Mouse (Mus musculus): ENCODE measurements around the gene Hpd.

The Hpd gene

DNA sequence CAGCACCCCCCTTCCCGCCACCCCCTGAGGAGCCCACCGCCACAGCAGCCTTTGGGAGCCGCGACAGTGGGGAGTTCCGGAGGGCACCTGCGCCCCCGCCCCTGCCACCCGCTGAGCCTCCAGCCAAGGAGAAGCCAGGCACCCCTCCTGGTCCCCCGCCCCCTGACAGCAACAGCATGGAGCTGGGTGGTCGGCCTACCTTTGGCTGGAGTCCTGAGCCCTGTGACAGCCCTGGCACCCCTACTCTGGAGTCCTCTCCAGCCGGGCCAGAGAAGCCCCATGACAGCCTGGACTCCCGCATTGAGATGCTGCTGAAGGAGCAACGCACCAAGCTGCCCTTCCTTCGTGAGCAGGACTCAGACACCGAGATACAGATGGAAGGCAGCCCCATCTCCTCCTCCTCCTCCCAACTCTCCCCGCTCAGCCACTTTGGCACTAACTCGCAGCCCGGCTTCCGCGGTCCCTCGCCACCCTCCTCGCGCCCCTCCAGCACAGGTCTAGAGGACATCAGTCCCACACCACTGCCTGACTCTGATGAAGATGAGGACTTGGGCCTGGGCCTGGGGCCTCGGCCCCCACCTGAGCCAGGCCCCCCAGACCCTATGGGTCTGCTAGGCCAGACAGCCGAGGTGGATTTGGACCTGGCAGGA is 34.3 kb downstream of the Hpd start:
- peak in 1 of 2 experiments; percentile 24 for DNase-seq (ENCODE audit: low spot score in 2 of 2)

DNA sequence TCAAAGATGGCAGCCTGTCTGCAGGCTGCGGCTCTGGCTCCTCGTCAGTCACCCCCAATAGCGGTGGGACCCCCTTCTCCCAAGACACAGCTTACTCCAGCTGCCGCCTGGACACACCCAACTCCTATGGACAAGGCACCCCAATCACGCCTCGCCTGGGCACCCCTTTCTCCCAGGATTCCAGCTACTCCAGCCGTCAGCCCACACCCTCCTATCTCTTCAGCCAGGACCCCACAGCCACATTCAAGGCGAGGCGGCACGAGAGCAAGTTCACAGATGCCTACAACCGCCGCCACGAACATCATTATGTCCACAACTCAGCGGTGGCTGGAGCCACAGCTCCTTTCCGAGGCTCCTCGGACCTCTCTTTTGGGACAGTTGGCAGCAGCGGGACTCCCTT is 35.0 kb downstream of the Hpd start:
- DNase-seq (ENCODE audit: low spot score in 2 of 2): peak in 1 of 2 experiments; percentile 20

DNA sequence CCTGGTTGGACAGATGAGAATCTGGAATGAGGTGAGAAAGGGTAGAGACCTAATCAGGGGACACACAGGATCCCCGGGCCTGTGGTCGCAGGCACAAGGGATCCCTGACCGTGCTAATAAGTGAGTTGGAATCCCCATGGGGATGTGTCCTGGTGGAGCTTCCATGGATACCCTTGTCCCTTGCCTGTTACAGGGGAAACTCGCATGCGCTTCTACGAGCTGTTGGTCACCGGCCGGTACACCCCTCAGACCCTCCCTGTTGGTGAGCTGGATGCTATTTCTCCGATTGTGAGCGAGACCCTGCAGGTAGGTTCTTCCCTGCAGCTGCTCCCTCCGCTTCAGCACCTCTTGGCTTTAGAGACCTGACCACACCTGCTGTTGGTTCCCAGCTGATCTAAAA is 36.2 kb downstream of the Hpd start:
- DNase-seq (ENCODE audit: low spot score in 2 of 2): no peak

DNA sequence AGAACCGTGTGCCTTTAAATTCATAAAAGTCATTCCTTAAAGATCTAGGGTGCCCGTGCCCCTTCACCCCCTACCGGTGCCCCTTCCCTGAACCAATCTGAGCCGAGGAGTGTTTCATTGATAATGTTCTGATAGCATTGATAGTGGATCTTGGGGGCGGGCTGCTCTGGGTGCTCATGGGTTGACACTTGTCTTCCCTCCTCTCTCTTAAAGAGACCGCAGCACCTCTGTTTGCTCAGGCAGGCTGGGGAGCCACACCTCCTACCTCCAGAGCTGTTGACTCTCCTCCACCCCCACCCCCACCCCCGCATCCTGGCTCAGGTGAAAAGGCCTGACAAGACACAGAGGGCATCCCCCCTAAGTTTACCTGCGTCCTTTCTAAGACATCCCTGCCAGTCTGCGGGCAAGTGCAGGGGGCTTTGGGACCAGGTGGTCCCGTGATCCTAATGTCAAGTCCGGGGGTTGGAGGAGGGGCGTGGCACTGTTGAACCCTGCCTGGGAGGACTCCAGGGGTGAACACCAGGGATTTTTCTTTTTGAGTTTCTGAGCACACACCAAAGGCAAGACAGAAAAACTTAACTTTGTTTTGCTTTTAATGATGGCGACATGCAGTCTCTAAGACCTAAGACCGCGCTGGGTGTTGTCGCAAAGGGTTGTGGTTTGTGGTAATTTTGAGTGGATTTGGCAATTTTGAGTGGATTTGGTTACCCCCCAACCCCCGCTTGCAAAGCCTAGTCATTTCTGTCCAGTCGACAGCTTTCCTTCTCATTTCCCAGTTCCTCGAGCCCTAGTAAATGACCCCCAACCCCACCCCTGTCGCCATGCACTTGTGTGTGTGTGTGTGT is 37.6 kb downstream of the Hpd start:
- peak in 1 of 2 experiments; percentile 29 for DNase-seq (ENCODE audit: low spot score in 2 of 2)

DNA sequence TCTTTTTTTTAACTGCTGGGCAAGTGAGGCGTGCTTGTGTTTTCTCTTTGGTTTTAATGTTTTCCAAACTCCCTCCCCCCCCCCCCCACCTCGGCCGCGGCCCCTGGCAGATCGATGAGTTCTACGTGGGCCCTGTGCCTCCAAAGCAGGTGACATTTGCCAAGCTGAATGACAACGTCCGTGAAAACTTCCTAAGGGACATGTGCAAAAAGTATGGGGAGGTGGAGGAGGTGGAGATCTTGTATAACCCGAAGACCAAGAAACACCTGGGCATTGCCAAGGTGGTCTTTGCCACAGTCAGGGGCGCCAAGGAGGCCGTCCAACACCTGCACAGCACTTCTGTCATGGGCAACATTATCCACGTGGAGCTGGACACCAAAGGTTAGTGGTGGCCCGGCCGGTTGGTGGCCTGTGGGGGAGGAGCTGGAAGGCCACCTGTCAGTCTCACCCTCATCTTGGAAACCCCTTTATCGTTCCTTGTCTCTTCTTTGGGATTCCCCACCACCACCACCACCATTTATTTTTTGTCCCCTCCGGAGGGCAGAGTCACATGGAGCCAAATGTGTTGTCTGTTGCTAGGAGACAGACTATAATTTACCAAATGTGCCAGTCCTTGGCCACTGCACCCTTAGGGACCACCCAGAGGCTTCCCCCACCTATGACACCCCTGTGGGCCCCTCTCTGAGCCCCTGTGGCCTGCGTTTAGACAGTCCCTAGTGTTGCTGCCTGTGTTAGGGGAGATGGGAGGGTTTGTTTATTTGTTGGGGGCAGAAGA is 38.4 kb downstream of the Hpd start:
- DNase-seq (ENCODE audit: low spot score in 2 of 2): peak in 1 of 2 experiments; percentile 34

DNA sequence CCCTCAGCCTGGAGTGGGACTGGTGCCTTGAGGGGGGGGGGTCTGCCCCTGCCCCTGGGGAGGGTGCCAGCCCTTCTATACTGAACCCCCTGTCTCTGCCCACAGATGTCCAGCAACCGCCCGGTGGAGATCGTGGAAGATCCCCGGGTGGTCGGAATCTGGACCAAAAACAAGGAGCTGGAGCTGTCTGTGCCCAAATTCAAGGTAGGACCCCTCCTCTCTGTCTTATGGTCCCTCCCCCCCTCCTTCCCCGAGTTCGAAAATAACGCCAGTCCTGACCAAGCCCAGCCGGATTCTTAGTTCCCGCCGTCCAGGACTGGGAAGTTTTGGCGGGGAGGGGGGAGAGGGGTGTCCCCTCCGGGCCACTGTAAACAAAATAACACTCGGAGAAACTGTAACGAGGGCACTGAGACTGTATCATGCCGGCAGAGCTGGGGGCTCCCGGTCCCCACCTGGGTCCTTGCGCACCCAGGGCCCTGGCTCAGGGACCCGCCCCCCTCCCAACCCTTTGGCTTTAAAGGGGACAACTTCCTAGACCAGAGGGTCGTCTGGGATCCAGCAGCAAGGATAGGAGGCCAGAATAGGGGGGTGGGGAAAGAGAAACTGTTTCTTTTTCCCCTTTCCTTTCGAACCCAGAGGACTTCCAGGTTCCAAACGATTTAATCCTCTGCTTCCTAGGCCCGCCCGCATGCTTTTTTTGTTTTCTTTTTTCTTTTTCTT is 39.1 kb downstream of the Hpd start:
- DNase-seq (ENCODE audit: low spot score in 2 of 2): peak in 1 of 2 experiments; percentile 70

DNA sequence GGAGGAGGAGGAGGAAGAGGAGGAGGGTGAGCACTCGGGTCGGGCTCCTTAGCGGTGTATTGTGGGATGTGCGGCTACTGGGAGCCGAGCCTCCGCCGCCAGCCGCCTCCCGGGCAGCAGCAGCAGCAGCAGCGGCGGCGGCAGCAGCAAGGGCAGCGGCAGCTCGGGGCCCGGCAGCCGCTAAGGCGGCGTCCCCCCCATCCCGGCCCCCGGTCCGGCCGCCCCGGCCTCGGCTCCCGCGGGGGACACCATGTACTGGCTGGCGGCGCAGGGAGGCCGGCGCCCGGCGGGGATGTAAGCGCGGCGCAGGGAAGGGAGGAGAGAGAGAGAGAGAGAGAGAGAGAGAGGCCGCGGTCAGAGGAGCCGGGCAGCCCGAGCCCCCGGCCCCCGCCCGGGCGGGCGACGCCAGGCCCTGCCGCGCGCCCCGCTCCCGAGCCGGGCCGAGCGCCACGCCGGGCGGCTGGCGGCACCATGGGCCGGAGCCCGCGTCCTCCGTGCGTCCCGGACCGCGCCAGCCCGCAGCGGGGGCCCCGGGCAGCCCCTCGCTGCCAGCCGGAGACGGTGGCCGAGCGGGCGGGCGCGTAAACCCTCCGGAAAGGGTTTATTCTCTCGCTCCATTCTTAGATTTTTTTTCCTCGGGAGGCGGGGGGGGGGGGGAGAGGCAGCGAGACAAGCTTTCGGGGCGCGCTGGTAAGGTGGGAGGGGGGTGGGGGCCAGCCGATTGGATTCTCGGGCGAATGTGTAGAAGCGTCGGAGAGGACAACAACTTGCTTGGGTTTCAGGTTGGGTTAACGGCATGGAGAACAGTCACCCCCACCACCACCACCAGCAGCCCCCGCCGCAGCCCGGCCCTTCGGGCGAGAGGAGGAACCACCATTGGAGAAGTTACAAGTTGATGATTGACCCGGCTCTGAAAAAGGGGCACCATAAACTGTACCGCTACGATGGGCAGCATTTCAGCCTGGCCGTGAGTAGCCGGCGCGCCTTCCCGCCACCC is 40.1 kb downstream of the Hpd start, which contains the start of gene Setd1b:
Gene Setd1b (plus strand): TSS at position 33 of the 997 bp plus-strand sequence.
- peak; percentile 74 to 75 for DNase-seq (ENCODE audit: low spot score in 2 of 2)

DNA sequence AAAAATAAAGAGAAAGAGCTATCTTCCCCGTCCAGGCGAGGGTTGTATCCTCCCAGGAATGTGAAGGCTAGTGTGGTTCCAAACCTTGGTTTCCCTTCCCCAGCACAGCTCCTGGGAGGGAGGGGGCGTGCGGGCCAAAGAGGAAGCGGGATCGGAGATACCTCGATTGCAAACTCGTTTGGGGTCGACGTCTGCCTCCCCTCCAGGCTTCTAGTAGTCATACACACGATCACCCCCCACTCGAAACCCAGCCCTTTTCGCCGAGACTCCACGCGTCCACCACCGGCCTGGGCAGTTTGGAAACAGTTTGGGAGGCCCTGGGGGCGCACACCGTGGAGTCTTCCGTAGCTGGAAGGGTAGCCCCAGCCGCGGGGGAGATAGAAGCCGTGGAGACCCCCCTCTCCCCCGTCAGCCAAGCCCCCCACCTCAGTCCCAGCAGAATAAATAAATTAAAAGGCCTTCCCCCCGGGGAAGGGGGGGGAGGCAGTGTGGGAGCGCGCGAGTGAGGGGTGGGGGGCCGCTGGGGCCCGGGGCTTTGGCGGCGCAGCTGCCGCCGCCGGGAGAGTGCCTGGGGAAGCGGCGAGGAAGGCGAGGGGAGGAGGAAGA is 40.9 kb downstream of the Hpd start:
- DNase-seq (ENCODE audit: low spot score in 2 of 2): peak; percentile 70 to 78

DNA sequence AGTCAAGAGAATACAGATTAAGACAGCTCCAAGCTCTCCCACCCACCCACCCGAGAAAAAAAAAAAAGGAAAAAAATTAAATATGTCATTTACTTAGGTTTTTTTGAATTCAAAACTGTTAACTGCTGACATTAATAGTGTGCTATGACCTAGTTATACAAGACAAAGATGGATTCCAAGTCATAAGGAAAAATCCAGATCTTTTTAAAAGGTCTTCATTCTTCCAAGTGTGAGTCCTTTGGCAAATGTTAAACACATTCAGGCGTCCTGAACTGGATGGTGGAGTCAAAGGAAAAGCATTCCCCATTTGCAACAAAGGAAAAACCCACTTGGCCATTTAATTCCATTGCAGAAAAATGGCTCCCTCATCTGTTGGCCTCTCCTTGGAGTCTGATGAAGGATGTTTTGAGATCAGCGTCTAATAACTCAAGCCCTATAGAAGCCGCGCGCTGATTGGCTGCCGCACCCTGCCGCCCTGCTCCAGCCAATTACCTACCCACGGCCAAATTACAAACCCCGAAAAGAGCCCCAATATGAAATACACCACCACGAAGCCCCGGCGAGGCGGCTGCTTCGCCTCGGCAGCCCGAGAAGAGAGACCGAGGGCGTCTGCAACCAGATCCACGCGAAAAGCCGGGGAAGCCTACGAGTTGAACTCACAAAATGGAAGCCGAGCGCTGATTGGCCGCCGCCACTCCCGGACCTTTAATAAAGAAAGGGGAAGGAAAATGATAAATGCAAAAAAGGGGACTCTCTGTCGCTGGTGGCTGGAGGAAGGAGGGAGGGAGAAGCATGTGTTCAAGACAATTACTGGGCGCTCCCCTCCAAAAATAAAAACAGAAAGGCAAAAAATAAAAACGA is 41.6 kb downstream of the Hpd start:
- peak; percentile 92 to 96 for DNase-seq (ENCODE audit: low spot score in 2 of 2)

DNA sequence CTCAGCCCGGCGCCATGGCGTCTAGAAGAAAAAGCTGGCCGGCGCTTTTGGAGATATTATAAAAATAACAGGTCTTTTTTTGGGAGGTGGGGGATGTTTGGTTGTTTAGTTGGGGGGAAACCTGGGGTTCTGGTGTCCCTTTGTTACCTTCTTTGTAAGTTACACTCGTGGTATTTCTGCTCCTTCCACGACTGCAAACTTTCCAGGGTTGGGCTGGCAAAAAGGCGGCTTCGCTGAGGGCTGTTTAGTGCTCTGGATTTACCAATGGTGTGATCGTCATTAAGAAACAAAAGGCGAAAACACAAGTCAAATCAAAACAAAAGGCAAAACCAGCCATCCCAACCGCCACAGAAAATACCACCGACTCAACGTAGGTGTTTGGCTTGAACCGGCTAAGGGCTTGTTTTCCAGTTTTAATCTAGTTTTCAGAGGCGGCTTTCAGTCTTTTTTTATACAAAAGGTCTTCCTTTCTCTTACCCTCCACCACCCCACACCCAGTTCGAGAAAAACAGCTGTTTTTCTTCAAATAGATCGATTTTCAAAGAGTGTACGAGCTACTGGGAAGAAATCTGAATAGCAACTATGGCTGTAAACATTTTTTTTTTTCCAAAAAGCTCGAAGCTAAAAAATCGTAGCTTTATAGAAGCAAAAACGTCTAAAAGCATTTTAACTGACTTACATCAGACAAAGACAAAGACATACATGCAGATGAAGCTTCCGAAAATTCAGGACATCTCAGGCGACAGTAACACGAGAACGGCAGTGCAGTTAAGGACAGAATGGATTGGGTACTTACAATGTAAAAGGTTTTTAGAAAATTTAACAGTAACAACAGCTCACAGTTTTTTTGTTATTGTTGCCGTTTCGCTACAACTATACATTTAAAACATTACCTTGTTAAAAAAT is 42.6 kb downstream of the Hpd start:
- DNase-seq (ENCODE audit: low spot score in 2 of 2): peak; percentile 48 to 66

DNA sequence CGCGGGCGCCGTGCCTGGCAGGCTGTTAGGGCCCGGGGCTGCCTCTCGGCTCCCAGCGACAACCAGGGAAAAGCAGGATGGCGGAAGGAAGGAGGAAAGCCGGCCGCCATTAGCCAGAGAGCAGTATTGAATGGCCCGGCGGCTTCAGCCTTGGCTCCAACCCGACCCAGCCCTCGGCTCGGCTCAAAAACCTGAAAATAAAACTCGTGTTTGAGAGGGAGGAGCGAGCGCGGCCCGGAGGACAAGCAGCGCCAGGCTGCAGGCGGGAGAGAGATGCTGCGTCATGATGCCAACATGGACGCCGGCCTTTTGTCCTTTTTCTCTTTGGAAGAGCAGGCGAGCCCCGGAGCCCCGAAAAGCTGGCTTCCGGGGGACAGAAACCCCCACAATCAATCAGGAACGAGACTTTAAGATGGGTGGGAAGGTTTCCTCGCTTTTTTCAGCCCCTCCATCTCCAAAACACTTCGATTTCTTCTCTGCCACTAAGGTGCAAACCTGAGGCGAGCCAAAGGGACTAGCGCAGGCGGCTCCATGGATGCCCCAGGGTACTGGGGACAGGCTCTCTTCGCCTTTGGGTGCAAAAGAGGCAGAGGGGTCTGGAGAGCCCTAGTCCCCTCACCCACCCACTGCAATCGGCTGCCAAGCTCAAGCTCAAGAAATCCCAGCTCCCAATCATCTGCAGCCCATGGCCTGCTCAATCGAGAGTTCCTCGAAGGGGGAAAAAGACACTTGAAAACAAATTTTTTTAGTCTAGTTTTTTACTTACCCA is 43.4 kb downstream of the Hpd start:
- DNase-seq (ENCODE audit: low spot score in 2 of 2): peak; percentile 87 to 88

DNA sequence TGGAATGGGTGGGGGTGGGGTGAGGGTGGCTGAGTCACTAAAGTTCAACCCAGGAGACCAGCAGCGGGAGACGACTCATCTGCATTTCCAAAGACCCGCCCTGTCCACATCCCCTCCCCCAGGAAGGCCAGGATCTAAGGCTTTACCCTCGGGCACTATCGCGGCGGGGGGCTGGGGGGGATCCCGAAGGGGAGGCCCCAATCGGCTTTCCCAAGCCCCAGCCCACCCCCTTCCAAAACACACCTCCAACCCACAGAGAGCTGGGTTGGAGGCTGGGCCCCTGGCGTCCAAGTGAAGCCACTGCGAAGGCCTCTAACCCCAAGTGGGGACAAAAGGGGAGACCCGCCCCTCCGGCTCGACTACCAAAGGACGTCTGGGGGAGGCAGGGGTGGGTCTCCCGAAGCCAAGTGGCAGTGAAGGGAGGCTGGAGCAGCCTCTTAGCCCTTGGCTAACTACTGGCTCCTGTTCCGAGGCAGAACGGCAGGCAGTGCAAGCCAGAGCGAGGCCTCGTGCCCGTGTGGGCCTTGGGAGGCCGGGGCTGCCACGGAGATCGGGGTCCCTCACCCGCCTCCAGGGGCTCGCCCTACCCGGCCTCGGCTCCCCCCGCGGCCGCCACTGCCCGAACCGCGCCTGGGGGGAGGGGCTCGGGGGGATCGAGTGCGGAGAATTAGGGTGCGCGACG is 44.2 kb downstream of the Hpd start:
- peak; percentile 69 to 75 for DNase-seq (ENCODE audit: low spot score in 2 of 2)

DNA sequence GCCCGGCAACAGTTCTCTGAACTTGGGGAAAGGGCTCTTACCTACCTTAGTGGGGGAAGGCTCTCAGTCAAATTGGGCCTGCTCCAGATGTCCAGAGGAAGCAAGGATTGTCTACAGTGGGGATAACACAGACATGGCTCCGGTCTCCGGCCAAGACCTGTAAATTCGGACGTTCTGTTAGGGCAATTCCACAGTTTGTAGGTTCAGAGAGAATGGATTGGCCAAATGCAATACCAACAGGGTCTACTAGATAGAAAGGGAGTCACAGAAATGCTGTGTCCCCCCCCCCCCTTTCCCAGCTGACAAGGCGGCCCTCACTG is 44.7 kb downstream of the Hpd start:
- DNase-seq (ENCODE audit: low spot score in 2 of 2): no peak

DNA sequence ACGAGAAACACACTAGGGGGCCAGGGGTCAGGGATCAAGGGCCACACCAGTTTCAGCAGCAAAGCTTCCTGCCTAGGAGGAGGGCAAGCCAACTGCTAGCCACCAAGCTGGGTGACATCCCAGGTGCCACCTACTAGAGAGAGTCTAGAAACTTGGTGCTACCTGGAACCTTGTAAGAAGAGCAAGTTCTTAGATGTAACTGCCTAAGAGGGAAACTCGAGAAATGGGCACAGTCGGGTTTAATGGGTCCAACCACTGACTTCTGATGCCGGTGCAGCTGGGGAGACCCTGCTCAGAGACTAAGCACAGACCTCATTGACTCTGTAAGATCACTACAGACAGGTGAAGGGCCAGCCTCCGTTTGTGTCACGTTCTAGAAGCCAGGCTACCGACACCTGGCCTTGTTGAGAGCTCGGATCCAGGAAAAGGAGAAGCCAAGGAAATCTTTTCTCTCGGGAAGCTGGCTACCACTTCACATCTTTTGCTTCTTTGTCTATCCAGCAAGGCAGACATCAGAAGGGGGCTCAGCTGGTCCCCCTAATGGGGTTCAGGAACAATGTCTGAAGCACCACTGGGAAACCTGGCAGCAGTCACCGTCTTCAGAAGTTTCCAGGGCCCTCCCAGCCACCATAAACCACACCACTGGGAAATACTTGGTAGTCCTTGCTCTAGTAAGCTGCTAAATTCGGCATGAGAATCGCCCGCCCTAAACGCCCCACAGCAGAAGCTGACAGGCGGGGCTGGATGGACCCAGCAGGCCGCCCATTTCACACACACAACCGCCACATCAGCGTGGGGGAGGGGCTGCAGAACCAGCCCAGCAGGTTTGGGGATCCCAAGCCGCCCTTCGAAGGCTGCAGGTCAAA is 45.2 kb downstream of the Hpd start:
- peak; percentile 75 to 84 for DNase-seq (ENCODE audit: low spot score in 2 of 2)

DNA sequence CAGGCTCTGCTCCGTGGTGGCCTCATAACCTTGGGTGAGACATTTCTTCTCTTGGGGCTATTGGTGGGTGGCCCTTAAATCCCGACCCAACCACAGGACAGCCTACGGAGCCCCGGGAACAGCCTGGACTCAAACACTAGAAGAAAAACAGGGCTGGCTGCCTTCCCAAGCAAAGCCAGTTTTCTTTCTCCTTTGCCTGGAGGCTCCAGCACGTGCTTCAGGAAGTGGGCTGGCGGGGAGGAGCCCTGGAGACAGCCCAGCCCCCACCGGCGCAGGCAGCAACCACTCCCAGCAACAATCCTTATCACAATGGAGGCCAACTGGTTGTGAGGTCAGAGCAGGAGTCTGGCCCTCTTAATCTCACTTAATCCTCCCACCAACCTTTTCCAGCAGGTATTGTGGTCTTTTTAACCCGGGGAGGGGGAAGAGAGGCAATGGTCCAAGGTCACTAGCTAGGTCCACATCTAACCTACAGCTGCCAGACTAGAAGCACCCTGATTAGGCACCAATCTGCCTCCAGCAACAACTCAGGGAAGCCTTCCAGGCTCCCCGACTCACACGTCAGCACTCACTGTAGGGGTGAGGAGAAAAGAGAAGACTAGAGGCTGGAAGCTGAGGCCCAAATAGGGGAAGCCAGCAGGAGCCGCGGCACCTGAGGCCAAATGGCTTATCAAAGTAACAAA is 46.0 kb downstream of the Hpd start:
- DNase-seq (ENCODE audit: low spot score in 2 of 2): peak; percentile 71 to 82
